Mouse (Mus musculus): ENCODE results near the gene Grm4.

GRCm38 (mm10) chr17:27422371-27422725 is 98.9 kb downstream of the Grm4 start:
- no peak for TF ChIP-seq POLR2A (IDR thresholded peaks at IDR 0.05; ENCODE audit: borderline replicate concordance, extremely low read depth, low read depth, low read length)
- TF ChIP-seq CTCF (IDR thresholded peaks at IDR 0.05; ENCODE audit: insufficient read depth, low read length) = no peak

Data from lung, adult 2 months (tissue).